Mouse (Mus musculus) adrenal gland, postnatal 4 days (tissue): Measurements from ENCODE around the gene Itgad. TPM values are rescaled to one million over a fixed set of nuclear protein-coding genes. Genes with fewer than 3 reads are reported as not detected.

ENCODE experiments used
- total RNA-seq, 2 experiments: library from RNA; stranded (reverse); gene quantifications; 2 replicates each; pipeline ENCODE4 v1.2.3; 2021

Gene Itgad
- total RNA-seq, 2 experiments from 2014 or later: 0.20 to 0.23 TPM

Other genes with a start within 250 kb of the Itgad start
- 10 to 100 TPM; 27.5 to 30.8 TPM for gene Kat8, start 241.9 kb upstream of the Itgad start, total RNA-seq
- 10 to 100 TPM in 1 of 2 experiments, 1 to 10 TPM in 1; 1.2 to 13.9 TPM for gene Prss8, start 224.3 kb upstream of the Itgad start, total RNA-seq
- gene Prss36, start 207.7 kb upstream of the Itgad start, total RNA-seq: 1 to 10 TPM; 6.4 to 8.1 TPM
- 100 to 1,000 TPM; 555 to 559 TPM for gene Fus, start 186.9 kb upstream of the Itgad start, total RNA-seq
- gene Pycard, start 160.5 kb upstream of the Itgad start, total RNA-seq: 10 to 100 TPM; 14.7 to 15.3 TPM
- gene Trim72, start 150.4 kb upstream of the Itgad start, total RNA-seq: 1 to 10 TPM; 3.4 to 8.6 TPM
- 1 to 10 TPM; 3.3 to 5.6 TPM for gene Itgam, start 91.7 kb upstream of the Itgad start, total RNA-seq
- not detected for gene Gm49368, start 91.7 kb upstream of the Itgad start, total RNA-seq
- gene Itgax, start 24.8 kb upstream of the Itgad start, total RNA-seq: under 1 TPM; 0.45 to 0.59 TPM
- 10 to 100 TPM; 15.8 to 26.8 TPM for gene Cox6a2, start 52.0 kb downstream of the Itgad start, total RNA-seq
- 10 to 100 TPM; 23.7 to 25.2 TPM for gene Armc5, start 83.0 kb downstream of the Itgad start, total RNA-seq
- gene 9130023H24Rik, start 83.7 kb downstream of the Itgad start, total RNA-seq: 1 to 10 TPM; 8.4 TPM
- 10 to 100 TPM; 32.0 to 35.0 TPM for gene Tgfb1i1, start 92.4 kb downstream of the Itgad start, total RNA-seq
- gene Slc5a2, start 111.3 kb downstream of the Itgad start, total RNA-seq: 10 to 100 TPM in 1 of 2 experiments, under 1 TPM in 1; 0.73 to 22.0 TPM
- 10 to 100 TPM; 39.3 to 39.4 TPM for gene BC017158, start 143.8 kb downstream of the Itgad start, total RNA-seq